Mouse (Mus musculus): ENCODE results near the gene Fam222a. TPM values are rescaled to one million over a fixed set of nuclear protein-coding genes. Genes with fewer than 3 reads are reported as not detected.

Gene Fam222a
- polyA plus RNA-seq, 1 experiment from 2014 or later: 9.4 TPM

- Histone ChIP-seq H3K4me2 (replicated peaks) (no peak overlapping the region), H3K27me3 (peaks cover 71% of the 10 kb centered on the region), H3K9ac (replicated peaks) (no peak overlapping the region), H3K4me3 (no peak overlapping the region), H3K4me1 (peaks cover 26% of the 10 kb centered on the region), H3K9me3 (no peaks in the 10 kb centered on the region), H3K27ac (replicated peaks) (no peak overlapping the region), H3K36me3 (no peaks in the 10 kb centered on the region)
- WGBS: 73% methylated on average over 11 of the region's 11 CpGs
- ATAC-seq (ENCODE audit: low FRiP score, low read depth): no peak
Measured at GRCm38 (mm10) chr5:114648728-114649311, 81.0 kb downstream of the Fam222a start.

DNA sequence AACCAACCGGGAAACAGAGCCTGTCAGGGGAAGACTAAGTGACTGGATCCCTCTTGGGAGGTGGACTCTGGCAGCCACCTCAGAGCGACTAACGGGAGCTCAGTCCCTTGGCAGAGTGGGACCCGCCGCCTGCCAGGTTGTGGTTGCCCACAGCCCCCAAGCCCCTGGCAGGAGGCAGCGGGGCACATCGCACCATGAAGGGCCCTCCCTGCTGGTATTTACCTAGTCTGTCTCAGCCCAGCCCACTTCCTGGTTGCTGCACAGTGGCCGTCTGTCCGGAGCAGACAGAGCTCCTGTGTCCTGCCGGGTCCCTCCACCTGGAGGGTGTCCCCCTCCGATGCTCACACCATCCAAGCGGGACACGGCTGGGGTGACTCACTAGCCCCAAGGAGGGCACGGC, 83.2 kb downstream of the Fam222a start:
- no peak overlapping the region for H3K4me2 ChIP-seq (replicated peaks)
- no peak overlapping the region for H3K9ac ChIP-seq (replicated peaks)
- WGBS: 34% methylated on average over 14 of the region's 14 CpGs
- no peak for ATAC-seq (ENCODE audit: low FRiP score, low read depth)
- H3K4me1 ChIP-seq: peaks cover 22% of the 10 kb centered on the region
- no peaks in the 10 kb centered on the region for H3K36me3 ChIP-seq
- H3K4me3 ChIP-seq: no peak overlapping the region
- H3K27ac ChIP-seq (replicated peaks): no peak overlapping the region
- H3K9me3 ChIP-seq: no peaks in the 10 kb centered on the region
- H3K27me3 ChIP-seq: peaks cover 77% of the 10 kb centered on the region

GRCm38 (mm10) chr5:114651449-114651848, 83.6 kb downstream of the Fam222a start:
- no peak overlapping the region for H3K27ac ChIP-seq (replicated peaks)
- WGBS: 26% methylated on average over 3 of the region's 3 CpGs
- no peak overlapping the region for H3K4me3 ChIP-seq
- peaks cover 22% of the 10 kb centered on the region for H3K4me1 ChIP-seq
- H3K9ac ChIP-seq (replicated peaks): no peak overlapping the region
- H3K4me2 ChIP-seq (replicated peaks): no peak overlapping the region
- H3K27me3 ChIP-seq: peaks cover 77% of the 10 kb centered on the region
- no peak for ATAC-seq (ENCODE audit: low FRiP score, low read depth)
- no peaks in the 10 kb centered on the region for H3K36me3 ChIP-seq
- H3K9me3 ChIP-seq: no peaks in the 10 kb centered on the region

GRCm38 (mm10) chr5:114653656-114654437, 86.0 kb downstream of the Fam222a start:
- WGBS: 76% methylated on average over 15 of the region's 15 CpGs
- ATAC-seq (ENCODE audit: low FRiP score, low read depth): no peak
- H3K4me3 ChIP-seq: no peak overlapping the region
- peaks cover 22% of the 10 kb centered on the region for H3K4me1 ChIP-seq
- H3K27me3 ChIP-seq: peaks cover 81% of the 10 kb centered on the region
- H3K27ac ChIP-seq (replicated peaks): no peak overlapping the region
- H3K4me2 ChIP-seq (replicated peaks): no peak overlapping the region
- H3K36me3 ChIP-seq: no peaks in the 10 kb centered on the region
- H3K9ac ChIP-seq (replicated peaks): no peak overlapping the region
- no peaks in the 10 kb centered on the region for H3K9me3 ChIP-seq

- WGBS: 93% methylated on average over 5 of the region's 5 CpGs
- Histone ChIP-seq H3K9me3 (no peaks in the 10 kb centered on the region), H3K9ac (replicated peaks) (no peak overlapping the region), H3K36me3 (no peaks in the 10 kb centered on the region), H3K27ac (replicated peaks) (no peak overlapping the region), H3K4me3 (no peak overlapping the region), H3K4me1 (peaks cover 18% of the 10 kb centered on the region), H3K4me2 (replicated peaks) (no peak overlapping the region), H3K27me3 (peaks cover 81% of the 10 kb centered on the region)
- ATAC-seq (ENCODE audit: low FRiP score, low read depth): no peak
Measured at GRCm38 (mm10) chr5:114655721-114656120, 87.9 kb downstream of the Fam222a start.

DNA sequence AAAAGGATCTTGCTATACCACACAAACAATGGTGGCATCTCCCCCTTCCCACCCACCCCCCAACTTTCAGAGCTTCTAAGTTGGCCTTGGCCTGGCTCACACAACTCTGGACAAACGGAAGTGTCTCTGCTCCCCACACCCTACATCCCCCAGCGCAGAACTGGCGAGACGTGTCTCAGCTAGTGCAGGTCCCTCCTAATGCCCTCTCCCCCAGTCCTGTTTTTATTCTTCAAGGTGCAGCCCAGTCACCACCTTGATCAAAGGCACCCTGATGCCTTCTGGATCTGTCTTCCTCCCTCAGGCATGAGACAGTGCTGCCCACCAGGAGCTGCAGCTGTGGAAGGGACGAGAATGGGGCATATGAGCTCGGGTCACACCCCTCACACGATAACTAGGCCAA, 88.5 kb downstream of the Fam222a start:
- H3K27ac ChIP-seq (replicated peaks): no peak overlapping the region
- ATAC-seq (ENCODE audit: low FRiP score, low read depth): no peak
- peaks cover 13% of the 10 kb centered on the region for H3K4me1 ChIP-seq
- H3K27me3 ChIP-seq: peaks cover 78% of the 10 kb centered on the region
- no peaks in the 10 kb centered on the region for H3K36me3 ChIP-seq
- H3K4me3 ChIP-seq: no peak overlapping the region
- H3K9me3 ChIP-seq: no peaks in the 10 kb centered on the region
- H3K4me2 ChIP-seq (replicated peaks): no peak overlapping the region
- no peak overlapping the region for H3K9ac ChIP-seq (replicated peaks)
- WGBS: 83% methylated on average over 7 of the region's 7 CpGs

- Histone ChIP-seq H3K36me3 (no peaks in the 10 kb centered on the region), H3K4me2 (replicated peaks) (peak overlapping the region; percentile 63; the same call in 1 of the 2 replicates), H3K4me3 (peak overlapping the region; percentile 40; the same call in 1 of the 2 replicates), H3K4me1 (peaks cover 11% of the 10 kb centered on the region), H3K9me3 (no peaks in the 10 kb centered on the region), H3K27ac (replicated peaks) (no peak overlapping the region), H3K9ac (replicated peaks) (no peak overlapping the region), H3K27me3 (peaks cover 67% of the 10 kb centered on the region)
- no peak for ATAC-seq (ENCODE audit: low FRiP score, low read depth)
- WGBS: 33% methylated on average over 10 of the region's 10 CpGs
Measured at GRCm38 (mm10) chr5:114657426-114657825, 89.6 kb downstream of the Fam222a start.

DNA sequence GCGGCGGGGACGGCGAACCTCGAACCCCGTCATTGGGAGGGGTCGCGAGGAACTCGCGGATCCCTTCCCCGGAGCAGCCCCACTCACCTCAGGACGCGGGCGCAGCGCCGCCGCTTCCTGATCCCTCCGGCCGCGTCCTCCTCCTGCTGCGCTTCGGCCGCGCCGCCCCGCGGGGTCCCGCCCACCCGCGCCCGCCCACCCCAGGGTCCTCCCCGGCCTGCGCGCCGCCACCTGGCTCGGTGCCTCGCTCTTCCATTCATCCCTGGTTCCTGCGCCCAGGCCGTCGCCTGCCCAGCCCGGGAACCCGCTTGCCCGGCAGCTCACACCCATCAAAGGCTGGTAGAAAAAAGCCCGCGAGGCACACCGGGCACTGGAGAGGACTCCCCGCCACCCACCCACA, 90.4 kb downstream of the Fam222a start, which contains the start of gene Trpv4:
Gene Trpv4 (minus strand): TSS at position 167 of the 400 bp plus-strand sequence.
- Histone ChIP-seq H3K27ac (replicated peaks) (no peak within 1 kb of the TSS), H3K4me3 (peak within 1 kb of the TSS; percentile 40), H3K27me3 (peaks cover 66% of the 10 kb centered on the region), H3K4me1 (peaks cover 11% of the 10 kb centered on the region), H3K9ac (replicated peaks) (peak within 1 kb of the TSS; percentile 37), H3K4me2 (replicated peaks) (peak within 1 kb of the TSS; percentile 63), H3K36me3 (no peaks in the 10 kb centered on the region), H3K9me3 (no peaks in the 10 kb centered on the region)
- 1% methylated on average over 43 of the region's 47 CpGs for WGBS
- no peak for ATAC-seq (ENCODE audit: low FRiP score, low read depth)

DNA sequence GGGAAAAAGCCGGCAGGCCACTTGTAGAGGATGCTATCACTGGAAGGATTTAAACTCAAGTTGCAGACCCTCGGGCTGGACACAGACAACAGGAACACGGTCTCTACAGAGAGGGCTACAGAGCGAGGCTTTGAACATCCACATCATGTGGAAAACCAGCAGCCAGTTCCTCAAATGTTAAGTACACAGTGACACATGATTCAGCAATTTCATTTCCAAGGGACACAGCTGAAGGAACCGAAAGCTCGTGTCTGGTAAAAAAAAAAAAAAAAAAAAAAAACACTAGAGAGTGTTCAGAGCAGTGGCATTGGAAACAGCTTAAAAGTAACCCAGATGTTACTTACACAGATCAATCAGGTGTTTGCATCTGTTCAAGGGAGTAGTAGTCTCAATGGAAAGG, 93.2 kb downstream of the Fam222a start:
- Histone ChIP-seq H3K36me3 (no peaks in the 10 kb centered on the region), H3K4me1 (peaks cover 15% of the 10 kb centered on the region), H3K4me3 (no peak overlapping the region), H3K9me3 (no peaks in the 10 kb centered on the region), H3K9ac (replicated peaks) (no peak overlapping the region), H3K27me3 (peaks cover 50% of the 10 kb centered on the region), H3K27ac (replicated peaks) (no peak overlapping the region), H3K4me2 (replicated peaks) (no peak overlapping the region)
- no peak for ATAC-seq (ENCODE audit: low FRiP score, low read depth)
- WGBS: 80% methylated on average over 6 of the region's 6 CpGs

Other genes with a start within 250 kb of the Fam222a start
- 107 and 111 TPM in 2 replicates for gene Kctd10, start 187.5 kb upstream of the Fam222a start, polyA plus RNA-seq (2016; fragmentation: Nextera tagmentation; extraction: Ambion mirVana)
- 57.4 and 59.4 TPM in 2 replicates for gene Ube3b, start 187.4 kb upstream of the Fam222a start, polyA plus RNA-seq (2016; fragmentation: Nextera tagmentation; extraction: Ambion mirVana)
- gene Mmab, start 124.0 kb upstream of the Fam222a start, polyA plus RNA-seq (2016; fragmentation: Nextera tagmentation; extraction: Ambion mirVana): 26.2 and 27.0 TPM in 2 replicates
- gene Mvk, start 123.7 kb upstream of the Fam222a start, polyA plus RNA-seq (2016; fragmentation: Nextera tagmentation; extraction: Ambion mirVana): 51.0 and 58.9 TPM in 2 replicates
- 0.20 and 0.69 TPM in 2 replicates for gene Trpv4, start 90.4 kb downstream of the Fam222a start, polyA plus RNA-seq (2016; fragmentation: Nextera tagmentation; extraction: Ambion mirVana)
- 60.6 and 62.0 TPM in 2 replicates for gene Gltp, start 123.0 kb downstream of the Fam222a start, polyA plus RNA-seq (2016; fragmentation: Nextera tagmentation; extraction: Ambion mirVana)
- 21.5 and 24.6 TPM in 2 replicates for gene Tchp, start 139.7 kb downstream of the Fam222a start, polyA plus RNA-seq (2016; fragmentation: Nextera tagmentation; extraction: Ambion mirVana)
- gene Ankrd13a, start 206.7 kb downstream of the Fam222a start, polyA plus RNA-seq (2016; fragmentation: Nextera tagmentation; extraction: Ambion mirVana): 71.1 and 77.7 TPM in 2 replicates
- 48.4 and 52.6 TPM in 2 replicates for gene Git2, start 207.5 kb downstream of the Fam222a start, polyA plus RNA-seq (2016; fragmentation: Nextera tagmentation; extraction: Ambion mirVana)